8 mouse cellular contexts compared by ENCODE assay signal in the genomic region with DNA sequence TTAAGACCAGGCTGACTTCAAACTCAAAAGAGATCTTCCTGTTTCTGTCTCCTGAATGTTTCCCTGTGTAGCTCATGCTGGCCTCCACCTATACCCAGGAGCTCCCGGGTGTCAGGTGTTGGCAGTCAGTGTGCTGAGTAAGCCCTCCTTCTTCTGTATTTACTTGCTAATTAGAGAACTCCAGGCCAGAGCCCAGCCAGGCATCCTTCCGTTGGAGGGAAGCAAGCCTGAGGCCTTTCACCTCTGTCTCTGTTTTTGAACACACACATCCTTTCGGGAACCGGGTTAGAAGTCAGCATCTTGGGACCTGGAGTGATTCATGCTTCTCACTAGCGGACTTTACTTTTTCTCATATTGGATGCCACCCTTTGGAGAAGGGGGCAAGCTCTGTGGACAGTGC. TPM values are rescaled to one million over a fixed set of nuclear protein-coding genes. Genes with fewer than 3 reads are reported as not detected.
A peak's percentile ranks its signal among the peaks of the same experiment; 100 is the strongest.
DNase-seq lines count a peak whose midpoint lies in the region; ATAC-seq lines count a peak whose summit lies in the region.

No protein-coding gene starts in this region.

- H3K27me3 ChIP-seq in heart, embryonic 10.5 days (ENCODE audit: insufficient read depth, poor library complexity, severe bottlenecking), result no peaks in the 10 kb centered on the region
- H3K27me3 ChIP-seq in intestine, embryonic 14.5 days (replicated peaks; ENCODE audit: control insufficient read depth, insufficient read depth, low read length), result no peaks in the 10 kb centered on the region
- no peaks in the 10 kb centered on the region for H3K27me3 ChIP-seq in midbrain, embryonic 10.5 days (ENCODE audit: low read depth, poor library complexity, severe bottlenecking)

- peak overlapping the region; percentile 87; the same call in 1 of the 2 replicates for H3K9ac ChIP-seq in intestine, embryonic 14.5 days (ENCODE audit: low read length)

- no peak for ATAC-seq in intestine, embryonic 14.5 days (replicated peaks; ENCODE audit: low FRiP score, low TSS enrichment, low read depth)

- peaks cover 27% of the 10 kb centered on the region for H3K4me1 ChIP-seq in heart, embryonic 10.5 days
- H3K4me1 ChIP-seq in intestine, embryonic 14.5 days (replicated peaks; ENCODE audit: control insufficient read depth, insufficient read depth, low read length), result peaks cover 13% of the 10 kb centered on the region
- H3K4me1 ChIP-seq in midbrain, embryonic 10.5 days, result peaks cover 19% of the 10 kb centered on the region

- H3K4me2 ChIP-seq in intestine, embryonic 14.5 days (ENCODE audit: low read length), result peak overlapping the region; percentile 93

- DNase-seq in heart, embryonic 10.5 days (ENCODE audit: low spot score), result no peak
- DNase-seq in heart, postnatal 36 days, result no peak
- peak; percentile 80 for DNase-seq in ZHBTc4 (ENCODE audit: low read depth, low spot score)
- no peak for DNase-seq in intestine, embryonic 14.5 days (ENCODE audit: low spot score)
- no peak for DNase-seq in midbrain, embryonic 10.5 days (ENCODE audit: low spot score)
- no peak for DNase-seq in frontal cortex, postnatal 36 days (ENCODE audit: low spot score in 2 of 2)
- no peak for DNase-seq in adrenal gland, adult 2 months
- DNase-seq in thymus, postnatal 25 days, result no peak

- intact Hi-C loops in heart, postnatal 36 days (cut with DNase I), result loop anchor here (10.0 kb wide), 1 partner anchor 193 kb away; a partner anchor contains a TSS

- H3K4me3 ChIP-seq in heart, embryonic 10.5 days, result peak overlapping the region; percentile 83
- H3K4me3 ChIP-seq in intestine, embryonic 14.5 days (ENCODE audit: low read depth, low read length), result peak overlapping the region; percentile 83
- H3K4me3 ChIP-seq in midbrain, embryonic 10.5 days, result peak overlapping the region; percentile 88

- H3K36me3 ChIP-seq in heart, embryonic 10.5 days, result peaks cover 45% of the 10 kb centered on the region
- H3K36me3 ChIP-seq in intestine, embryonic 14.5 days (ENCODE audit: control insufficient read depth, insufficient read depth, low read length), result peaks cover 36% of the 10 kb centered on the region
- peaks cover 50% of the 10 kb centered on the region for H3K36me3 ChIP-seq in midbrain, embryonic 10.5 days

- WGBS in heart, embryonic 10.5 days, result 70% methylated on average over 5 of the region's 5 CpGs
- 65% methylated on average over 5 of the region's 5 CpGs for WGBS in intestine, embryonic 14.5 days
- 82% methylated on average over 5 of the region's 5 CpGs for WGBS in midbrain, embryonic 10.5 days

- H3K9me3 ChIP-seq in heart, embryonic 10.5 days, result no peaks in the 10 kb centered on the region
- H3K9me3 ChIP-seq in intestine, embryonic 14.5 days (ENCODE audit: control insufficient read depth, low read length), result no peaks in the 10 kb centered on the region
- H3K9me3 ChIP-seq in midbrain, embryonic 10.5 days (replicated peaks), result no peaks in the 10 kb centered on the region; the same call in 1 of the 2 replicates

- peak overlapping the region; percentile 99; the same call in 1 of the 2 replicates for H3K27ac ChIP-seq in heart, embryonic 10.5 days
- no peak overlapping the region for H3K27ac ChIP-seq in intestine, embryonic 14.5 days (ENCODE audit: low read depth)
- H3K27ac ChIP-seq in midbrain, embryonic 10.5 days (replicated peaks), result no peak overlapping the region

RNA-seq across cellular contexts. Expression of a gene that starts 1.4 kb away (rescaled TPM):
- 2.1 and 2.7 TPM in 2 replicates for polyA plus RNA-seq in heart, embryonic 10.5 days (2016; fragmentation: Nextera tagmentation; extraction: Ambion mirVana)
- total RNA-seq in heart, postnatal 36 days (2021), result 10 to 100 TPM; 10.6 to 17.6 TPM
- 2.0 TPM in 1 of 2 replicates, not detected in the other for polyA plus RNA-seq in intestine, embryonic 14.5 days (2014; fragmentation: Nextera tagmentation; extraction: Ambion mirVana)
- 2.2 and 2.4 TPM in 2 replicates for polyA plus RNA-seq in midbrain, embryonic 10.5 days (2016; fragmentation: Nextera tagmentation; extraction: Ambion mirVana)
- 10 to 100 TPM; 27.5 to 28.5 TPM for total RNA-seq in adrenal gland, adult 2 months (2021)
- polyA plus RNA-seq in adrenal gland, adult 2 months (2012; rRNA removed), result not detected in 2 replicates

RNA-seq across cellular contexts. Expression of a gene that starts 1.5 kb away (rescaled TPM):
- 235 and 306 TPM in 2 replicates for polyA plus RNA-seq in heart, embryonic 10.5 days (2016; fragmentation: Nextera tagmentation; extraction: Ambion mirVana)
- 10 to 100 TPM; 52.9 to 58.9 TPM for total RNA-seq in heart, postnatal 36 days (2021)
- 314 and 336 TPM in 2 replicates for polyA plus RNA-seq in intestine, embryonic 14.5 days (2014; fragmentation: Nextera tagmentation; extraction: Ambion mirVana)
- 403 and 425 TPM in 2 replicates for polyA plus RNA-seq in midbrain, embryonic 10.5 days (2016; fragmentation: Nextera tagmentation; extraction: Ambion mirVana)
- 100 to 1,000 TPM in 1 of 2 experiments, 10 to 100 TPM in 1; 97.7 to 104 TPM for total RNA-seq in adrenal gland, adult 2 months (2021)
- polyA plus RNA-seq in adrenal gland, adult 2 months (2012; rRNA removed), result 83.8 and 91.1 TPM in 2 replicates

RNA-seq across cellular contexts. Expression of a gene that starts 14.6 kb away (rescaled TPM):
- polyA plus RNA-seq in heart, embryonic 10.5 days (2016; fragmentation: Nextera tagmentation; extraction: Ambion mirVana), result 83.1 and 92.1 TPM in 2 replicates
- 10 to 100 TPM; 65.2 to 73.4 TPM for total RNA-seq in heart, postnatal 36 days (2021)
- 46.7 and 48.5 TPM in 2 replicates for polyA plus RNA-seq in intestine, embryonic 14.5 days (2014; fragmentation: Nextera tagmentation; extraction: Ambion mirVana)
- 104 and 107 TPM in 2 replicates for polyA plus RNA-seq in midbrain, embryonic 10.5 days (2016; fragmentation: Nextera tagmentation; extraction: Ambion mirVana)
- total RNA-seq in adrenal gland, adult 2 months (2021), result 10 to 100 TPM; 50.0 to 55.0 TPM
- 27.9 and 37.4 TPM in 2 replicates for polyA plus RNA-seq in adrenal gland, adult 2 months (2012; rRNA removed)

RNA-seq across cellular contexts. Expression of a gene that starts 25.9 kb away (rescaled TPM):
- 94.9 and 97.0 TPM in 2 replicates for polyA plus RNA-seq in heart, embryonic 10.5 days (2016; fragmentation: Nextera tagmentation; extraction: Ambion mirVana)
- total RNA-seq in heart, postnatal 36 days (2021), result 100 to 1,000 TPM; 137 to 138 TPM
- polyA plus RNA-seq in intestine, embryonic 14.5 days (2014; fragmentation: Nextera tagmentation; extraction: Ambion mirVana), result 155 and 156 TPM in 2 replicates
- polyA plus RNA-seq in midbrain, embryonic 10.5 days (2016; fragmentation: Nextera tagmentation; extraction: Ambion mirVana), result 67.0 and 69.9 TPM in 2 replicates
- total RNA-seq in adrenal gland, adult 2 months (2021), result 100 to 1,000 TPM; 174 to 202 TPM
- 127 and 165 TPM in 2 replicates for polyA plus RNA-seq in adrenal gland, adult 2 months (2012; rRNA removed)
